In the genomic region with DNA sequence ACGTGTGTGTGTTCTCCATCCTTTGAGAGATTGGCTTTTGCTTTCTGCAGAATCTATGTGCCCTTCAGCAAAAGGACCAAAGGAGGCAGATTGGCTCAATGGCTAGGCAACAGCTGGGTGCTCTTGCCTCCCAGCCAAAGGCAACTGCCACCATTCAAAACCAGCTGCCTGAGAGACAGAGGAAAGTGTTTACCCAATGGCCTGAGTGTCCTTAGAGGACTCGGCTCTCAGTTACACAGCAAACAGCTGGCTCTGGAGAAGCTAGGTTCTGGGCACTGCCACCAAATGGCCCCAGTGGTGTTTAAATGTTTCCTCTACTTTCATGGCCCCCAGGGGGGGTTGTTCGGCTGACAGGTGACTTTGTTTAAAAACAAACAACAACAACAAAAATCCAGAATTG, we compare ENCODE assay signal across 9 mouse cellular contexts. TPM values are rescaled to one million over a fixed set of nuclear protein-coding genes. Genes with fewer than 3 reads are reported as not detected.
DNase-seq lines count a peak whose midpoint lies in the region; ATAC-seq and TF ChIP-seq lines count a peak whose summit lies in the region.
"Had no signal": no experiment of that assay in that cellular context is flagged by ENCODE, and none has a peak within 500 bp of the region (broad histone marks: within the 10 kb centered on the region; RNA-seq: fewer than 3 reads in every experiment).

No protein-coding gene starts in this region.

- H3K4me3 ChIP-seq in heart, adult 2 months, result peak overlapping the region; percentile 47
- no peak overlapping the region for H3K4me3 ChIP-seq in embryonic facial prominence, embryonic 12.5 days
- H3K4me3 ChIP-seq in intestine, embryonic 15.5 days (replicated peaks), result no peak overlapping the region
- no peak overlapping the region for H3K4me3 ChIP-seq in midbrain, embryonic 15.5 days

- TF ChIP-seq EP300 in heart, adult 2 months (IDR thresholded peaks at IDR 0.05; ENCODE audit: insufficient read depth, low read depth, low read length), result no peak

- no peaks in the 10 kb centered on the region for H3K36me3 ChIP-seq in heart, adult 2 months (ENCODE audit: control insufficient read depth, insufficient read depth, low read length)
- H3K36me3 ChIP-seq in embryonic facial prominence, embryonic 12.5 days, result no peaks in the 10 kb centered on the region
- no peaks in the 10 kb centered on the region for H3K36me3 ChIP-seq in intestine, embryonic 15.5 days
- no peaks in the 10 kb centered on the region for H3K36me3 ChIP-seq in midbrain, embryonic 15.5 days (replicated peaks)

- DNase-seq in heart, adult 2 months, result no peak
- DNase-seq in heart, adult 18-20 months, result no peak
- DNase-seq in spleen, postnatal 10 days (ENCODE audit: low spot score in 2 of 2), result no peak
- no peak for DNase-seq in cerebellum, adult 11 months
- no peak for DNase-seq in thymus, postnatal 25 days

- peak overlapping the region; percentile 50 for H3K4me2 ChIP-seq in embryonic facial prominence, embryonic 12.5 days (replicated peaks)
- H3K4me2 ChIP-seq in intestine, embryonic 15.5 days (replicated peaks), result peak overlapping the region; percentile 71
- peak overlapping the region; percentile 49 for H3K4me2 ChIP-seq in midbrain, embryonic 15.5 days

- H3K27me3 ChIP-seq in heart, adult 2 months (ENCODE audit: control insufficient read depth, insufficient read depth, low read length), result no peaks in the 10 kb centered on the region
- no peaks in the 10 kb centered on the region for H3K27me3 ChIP-seq in embryonic facial prominence, embryonic 12.5 days
- 0 out of 2 replicates have a peak, but pooled peaks cover 9% of the 10 kb centered on the region for H3K27me3 ChIP-seq in intestine, embryonic 15.5 days (replicated peaks)
- no peaks in the 10 kb centered on the region; the same call in 1 of the 2 replicates for H3K27me3 ChIP-seq in midbrain, embryonic 15.5 days (replicated peaks)

- intact Hi-C loops in heart, adult 2 months (cut with DNase I), result loop anchor here (5.0 kb wide), 1 partner anchor 39 kb away; no protein-coding TSS in a partner anchor

- no peak overlapping the region; the same call in 1 of the 2 replicates for H3K27ac ChIP-seq in heart, adult 2 months
- H3K27ac ChIP-seq in embryonic facial prominence, embryonic 12.5 days, result no peak overlapping the region
- H3K27ac ChIP-seq in intestine, embryonic 15.5 days, result no peak overlapping the region
- peak overlapping the region; percentile 16; the same call in 1 of the 2 replicates for H3K27ac ChIP-seq in midbrain, embryonic 15.5 days
- H3K27ac ChIP-seq: macrophage had no signal

- no peak for TF ChIP-seq POLR2A in heart, adult 2 months (IDR thresholded peaks at IDR 0.05; ENCODE audit: insufficient read depth, low read depth, low read length)

- 48% methylated on average over 3 of the region's 3 CpGs for WGBS in heart, adult 2 months
- WGBS in embryonic facial prominence, embryonic 12.5 days, result 45% methylated on average over 3 of the region's 3 CpGs
- 49% methylated on average over 3 of the region's 3 CpGs for WGBS in intestine, embryonic 15.5 days
- 49% methylated on average over 3 of the region's 3 CpGs for WGBS in midbrain, embryonic 15.5 days

- H3K9ac ChIP-seq in heart, adult 2 months (ENCODE audit: low read depth, low read length), result no peak overlapping the region
- no peak overlapping the region for H3K9ac ChIP-seq in embryonic facial prominence, embryonic 12.5 days
- no peak overlapping the region for H3K9ac ChIP-seq in intestine, embryonic 15.5 days
- H3K9ac ChIP-seq in midbrain, embryonic 15.5 days, result no peak overlapping the region

- H3K9me3 ChIP-seq in embryonic facial prominence, embryonic 12.5 days, result no peaks in the 10 kb centered on the region
- H3K9me3 ChIP-seq in intestine, embryonic 15.5 days, result no peaks in the 10 kb centered on the region
- no peaks in the 10 kb centered on the region for H3K9me3 ChIP-seq in midbrain, embryonic 15.5 days

- peaks cover 5% of the 10 kb centered on the region for H3K4me1 ChIP-seq in heart, adult 2 months (ENCODE audit: control insufficient read depth, insufficient read depth, low read length)
- no peaks in the 10 kb centered on the region for H3K4me1 ChIP-seq in embryonic facial prominence, embryonic 12.5 days
- H3K4me1 ChIP-seq in intestine, embryonic 15.5 days (replicated peaks), result no peaks in the 10 kb centered on the region
- H3K4me1 ChIP-seq in midbrain, embryonic 15.5 days, result peaks cover 7% of the 10 kb centered on the region; the same call in 1 of the 2 replicates

- no peak for ATAC-seq in embryonic facial prominence, embryonic 12.5 days (ENCODE audit: insufficient number of reproducible peaks, insufficient read depth, low FRiP score, low TSS enrichment)
- ATAC-seq in intestine, embryonic 15.5 days, result no peak
- 0 out of 2 replicates have a peak, but pooled peaks have one; percentile 57 for ATAC-seq in midbrain, embryonic 15.5 days (replicated peaks)

- TF ChIP-seq CTCF in heart, adult 2 months (IDR thresholded peaks at IDR 0.05), result no peak

- H3K79me2 ChIP-seq in heart, adult 2 months (replicated peaks; ENCODE audit: control insufficient read depth, insufficient read depth, low read length), result no peaks in the 10 kb centered on the region

RNA-seq across cellular contexts. Expression of gene Apln, which starts 19.1 kb away (rescaled TPM):
- 1 to 10 TPM; 6.6 to 8.2 TPM for total RNA-seq in heart, adult 2 months (2021)
- polyA plus RNA-seq in heart, adult 2 months (2012; rRNA removed), result 7.8 and 7.9 TPM in 2 replicates
- total RNA-seq in heart, adult 18-20 months (2021), result 10 to 100 TPM in 1 of 2 experiments, 1 to 10 TPM in 1; 4.6 to 15.9 TPM
- polyA plus RNA-seq in embryonic facial prominence, embryonic 12.5 days (2016; fragmentation: Nextera tagmentation; extraction: Ambion mirVana), result 5.7 and 6.2 TPM in 2 replicates
- polyA plus RNA-seq in intestine, embryonic 15.5 days (2015; fragmentation: Nextera tagmentation; extraction: Ambion mirVana), result 6.0 and 6.4 TPM in 2 replicates
- polyA plus RNA-seq in midbrain, embryonic 15.5 days (2015; fragmentation: Nextera tagmentation; extraction: Ambion mirVana), result 3.5 and 4.3 TPM in 2 replicates

RNA-seq across cellular contexts. Expression of gene Xpnpep2, which starts 54.8 kb away (rescaled TPM):
- total RNA-seq in heart, adult 2 months (2021), result 1 to 10 TPM; 1.5 to 1.9 TPM
- polyA plus RNA-seq in heart, adult 2 months (2012; rRNA removed), result 2.1 and 4.1 TPM in 2 replicates
- 1 to 10 TPM; 1.3 to 2.5 TPM for total RNA-seq in heart, adult 18-20 months (2021)
- polyA plus RNA-seq in embryonic facial prominence, embryonic 12.5 days (2016; fragmentation: Nextera tagmentation; extraction: Ambion mirVana), result 3.6 and 3.8 TPM in 2 replicates
- polyA plus RNA-seq in intestine, embryonic 15.5 days (2015; fragmentation: Nextera tagmentation; extraction: Ambion mirVana), result 3.4 and 4.0 TPM in 2 replicates
- 0.65 and 1.2 TPM in 2 replicates for polyA plus RNA-seq in midbrain, embryonic 15.5 days (2015; fragmentation: Nextera tagmentation; extraction: Ambion mirVana)
- polyA plus RNA-seq: macrophage had no signal
